Mouse (Mus musculus): ENCODE measurements around the gene Snai3.
A peak's percentile ranks its signal among the peaks of the same experiment; 100 is the strongest.

Gene Snai3

DNA sequence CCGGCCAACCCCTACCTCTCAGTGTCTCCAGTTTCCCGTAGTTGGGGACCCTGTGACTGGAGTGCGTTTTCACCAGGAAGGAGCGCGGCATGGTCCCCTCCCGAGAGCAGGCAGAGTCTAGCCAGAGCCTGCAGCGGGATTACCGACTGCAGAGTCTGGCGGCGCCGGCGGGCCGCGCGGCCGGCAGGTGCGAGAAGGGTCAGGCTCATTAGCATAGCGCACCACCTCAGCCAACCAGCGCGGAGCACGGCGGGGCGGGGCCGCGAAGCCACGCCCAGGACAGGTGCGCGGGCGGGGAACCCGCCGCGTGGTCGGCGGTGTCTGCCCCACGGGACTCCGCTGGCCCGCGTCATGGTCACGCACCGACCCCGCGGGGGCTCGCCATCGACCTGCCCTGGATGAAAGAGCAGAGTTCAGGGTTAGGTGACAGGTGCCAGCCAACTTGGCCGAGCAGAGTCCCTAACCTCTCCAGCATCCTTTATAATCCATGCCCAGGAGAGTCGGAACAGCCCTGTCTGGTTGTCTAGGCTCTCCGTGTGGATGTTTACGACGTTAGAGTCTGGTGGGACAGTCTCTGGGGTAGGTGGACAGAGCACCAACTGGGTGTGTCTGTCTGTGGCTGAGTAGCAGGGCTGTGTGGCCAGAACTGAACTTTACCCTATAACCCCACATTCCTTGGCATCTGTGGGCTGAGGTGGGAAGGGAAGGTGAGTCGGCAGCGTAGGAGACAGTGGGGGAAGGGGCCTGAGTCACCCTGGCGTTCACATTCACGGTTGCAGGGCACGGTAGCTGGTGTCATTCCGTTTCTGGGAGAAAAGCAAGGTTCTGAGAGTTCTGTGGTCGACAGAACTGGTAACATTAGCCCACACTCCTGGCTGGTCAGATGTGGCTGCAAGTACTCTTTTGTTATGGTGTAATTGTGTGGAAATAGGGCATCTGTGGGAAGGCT is at the start of gene Snai3:
Gene Snai3 (minus strand): TSS at position 210 of the 949 bp plus-strand sequence.
- DNase-seq = peak; percentile 81 to 82

DNA sequence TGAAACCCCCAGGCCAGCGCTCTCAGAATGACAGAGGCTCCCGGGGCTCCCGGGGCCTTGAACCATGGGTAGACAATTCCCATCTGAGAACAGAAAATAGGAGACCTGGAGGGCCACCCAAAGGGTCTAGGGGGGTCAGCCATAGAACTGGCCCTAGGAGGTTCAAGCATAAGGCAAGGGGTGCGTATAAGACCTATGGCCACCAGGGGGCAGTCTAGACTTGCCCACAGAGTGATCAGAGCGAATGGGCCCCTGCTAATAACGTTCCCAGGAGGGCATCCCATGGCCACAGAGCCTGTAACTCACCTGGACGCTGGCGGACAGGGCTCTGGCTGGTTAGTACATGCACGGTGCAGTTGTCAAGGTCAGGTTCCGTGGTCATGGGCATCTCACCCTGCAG is 40.3 kb upstream of the Snai3 start:
- peak; percentile 72 to 82 for DNase-seq

DNA sequence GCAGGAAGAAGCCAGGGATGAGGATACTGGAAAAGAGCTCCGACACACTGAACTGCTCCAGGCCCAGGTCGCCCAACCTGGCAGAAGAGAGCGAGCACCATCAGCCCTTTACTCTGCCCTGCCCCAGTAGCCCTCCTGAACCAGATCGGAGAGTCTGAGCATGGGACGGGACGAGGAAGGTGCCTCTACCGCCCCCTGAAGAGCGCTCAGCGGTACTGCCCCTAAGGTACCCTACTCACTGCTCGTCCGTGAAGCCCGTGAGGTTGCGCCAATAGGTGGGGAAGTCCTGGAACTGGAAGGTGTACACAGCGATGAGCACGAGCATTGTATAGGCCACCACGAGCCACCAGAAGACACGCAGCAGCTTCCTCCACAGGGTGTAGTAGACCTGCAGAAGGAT is 37.4 kb upstream of the Snai3 start:
- DNase-seq = no peak

DNA sequence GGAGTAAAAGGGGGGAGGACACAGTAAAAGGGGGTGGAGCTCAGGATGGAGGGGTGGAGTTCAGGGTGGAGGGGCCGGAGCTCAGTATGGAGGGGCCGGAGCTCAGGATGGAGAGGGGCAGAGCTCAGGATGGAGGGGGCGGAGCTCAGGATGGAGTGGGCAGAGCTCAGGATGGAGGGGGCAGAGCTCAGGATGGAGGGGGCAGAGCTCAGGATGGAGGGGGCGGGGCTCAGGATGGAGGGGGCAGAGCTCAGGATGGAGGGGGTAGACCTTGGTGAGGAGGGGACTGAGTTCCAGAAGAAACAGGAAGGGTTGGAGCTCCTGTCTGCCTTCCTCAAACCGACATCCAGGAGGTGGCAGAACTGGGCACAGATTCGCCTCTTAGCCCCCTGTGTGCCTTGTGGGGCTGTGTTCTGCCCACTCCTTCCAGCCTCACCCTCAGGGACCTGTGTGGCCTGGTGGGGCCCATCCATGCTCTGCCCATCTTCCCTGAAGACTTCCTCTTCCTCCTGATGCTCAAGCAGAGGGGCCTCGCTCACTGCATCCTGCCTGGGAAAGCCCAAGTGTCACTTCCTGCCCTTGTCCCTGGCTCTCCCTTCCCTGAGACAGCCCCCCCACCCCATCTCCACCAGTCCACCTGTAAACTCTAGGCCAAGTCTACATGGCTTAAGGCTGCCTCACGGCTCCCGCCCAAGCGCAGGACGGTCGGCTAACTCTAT is 36.6 kb upstream of the Snai3 start:
- no peak for DNase-seq

DNA sequence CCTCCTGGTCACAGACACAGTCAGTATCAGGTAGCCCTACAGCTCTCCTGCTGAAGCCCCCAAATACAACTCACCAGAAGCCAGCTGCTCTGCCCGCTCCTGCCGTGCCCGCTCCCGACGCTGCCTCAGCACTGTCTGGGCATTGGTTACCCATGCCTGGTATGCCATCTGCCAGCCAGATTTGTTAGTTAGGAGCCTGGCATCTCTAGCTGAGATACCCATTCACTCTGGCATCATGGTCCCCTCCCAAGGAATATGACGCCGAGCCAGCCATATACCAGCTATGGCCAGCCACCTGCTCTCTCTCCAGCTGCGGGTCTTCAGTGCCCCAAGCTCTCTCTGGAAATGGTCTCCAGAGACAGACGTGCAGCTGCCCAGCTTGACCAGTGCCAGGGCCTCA is 27.9 kb upstream of the Snai3 start:
- no peak for DNase-seq

DNA sequence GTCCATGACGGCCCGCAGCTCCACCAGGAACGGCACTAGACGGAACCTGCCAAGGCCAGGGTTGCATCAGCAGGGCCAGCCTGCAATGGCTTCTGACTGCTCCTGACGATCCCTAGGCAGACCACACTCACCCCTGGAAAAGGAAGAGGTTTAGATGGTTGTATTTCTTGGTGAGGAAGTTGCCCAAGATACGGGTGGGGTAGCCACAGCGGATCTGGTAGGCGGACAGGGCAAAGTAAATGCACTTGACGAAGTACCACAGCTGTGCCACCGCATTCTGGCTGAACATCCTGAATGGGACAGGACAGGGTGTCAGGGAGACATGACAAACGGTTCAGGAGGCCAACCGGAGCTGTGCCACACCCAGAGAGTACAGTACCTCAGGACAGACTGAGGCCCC is 24.3 kb upstream of the Snai3 start:
- DNase-seq = no peak

DNA sequence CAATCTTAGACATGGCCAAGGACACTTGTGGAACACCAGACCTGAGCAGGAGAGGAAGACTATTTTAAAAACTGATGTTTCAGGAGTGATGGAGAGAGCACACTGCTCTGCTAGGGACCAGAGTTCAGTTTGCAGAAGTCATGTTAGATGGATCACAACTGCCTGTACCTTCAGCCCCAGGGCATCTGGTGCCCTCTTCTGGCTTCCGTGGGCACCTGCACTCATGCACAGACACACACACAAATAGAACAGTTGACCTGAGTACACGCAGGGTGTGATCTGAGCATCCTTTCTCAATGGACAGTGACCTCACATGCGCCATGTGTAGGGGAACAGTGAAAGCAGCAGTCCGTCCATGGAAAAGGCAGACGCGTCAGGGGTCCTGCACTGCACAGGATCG is 23.3 kb upstream of the Snai3 start:
- no peak for DNase-seq

DNA sequence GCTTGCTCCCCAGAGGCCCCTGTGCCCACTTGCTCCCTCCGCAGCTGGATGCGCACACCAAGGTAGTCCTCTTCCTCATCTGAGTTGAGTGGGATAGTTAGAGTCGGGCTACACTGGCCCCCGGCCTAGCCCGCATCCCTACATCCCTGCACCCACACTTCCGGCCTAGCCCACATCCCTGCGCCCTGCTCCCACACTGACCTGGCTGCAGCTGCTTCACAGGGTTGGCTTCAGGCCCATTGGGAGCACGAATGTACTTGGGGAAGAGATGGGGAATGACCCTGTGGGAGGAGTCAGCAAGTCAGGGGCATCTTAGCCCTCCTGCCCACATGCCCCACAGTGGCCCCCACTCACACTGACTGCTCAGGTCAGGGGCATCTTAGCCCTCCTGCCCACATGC is 21.9 kb upstream of the Snai3 start:
- no peak for DNase-seq

DNA sequence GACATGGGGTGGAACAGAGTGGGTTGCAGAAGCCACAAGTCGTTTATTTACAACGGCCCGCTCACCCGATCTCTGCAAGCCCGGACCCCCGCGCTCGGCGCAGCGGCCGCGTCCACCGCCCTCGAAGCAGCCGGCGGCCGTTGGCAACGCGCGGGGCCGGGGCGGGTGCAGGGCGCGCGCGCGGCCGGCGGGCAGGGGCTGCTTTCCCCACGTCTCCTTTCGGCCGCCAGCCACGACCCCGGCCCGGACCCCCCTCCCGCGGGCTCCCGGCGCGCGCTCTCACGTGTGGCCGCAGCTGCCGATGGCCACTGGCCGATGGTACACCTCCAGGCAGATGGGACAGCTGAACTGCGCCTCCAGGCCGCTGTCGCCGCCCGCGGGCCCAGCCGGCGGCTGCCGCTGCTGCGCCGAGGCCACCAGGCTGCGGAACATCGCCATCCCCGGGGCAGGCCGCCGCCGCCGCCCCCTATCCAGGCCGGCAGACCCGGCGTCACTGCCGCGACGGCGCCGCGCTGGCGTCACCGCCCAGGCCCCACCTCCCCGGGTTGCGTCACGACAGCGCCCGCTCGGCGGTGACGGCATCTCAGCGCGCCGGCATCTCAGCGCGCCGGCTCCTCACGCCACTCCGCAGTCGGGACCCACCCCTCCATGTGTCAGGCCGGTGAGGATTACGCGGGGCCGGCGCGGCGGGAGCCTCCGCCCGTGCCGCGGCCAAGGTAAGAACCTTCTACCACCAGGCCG is 15.2 kb upstream of the Snai3 start, which contains the start of the genes Rnf166 and Ctu2:
Gene Rnf166 (minus strand): TSS at position 485 of the 741 bp plus-strand sequence.
Gene Ctu2 (plus strand): TSS at position 564 of the 741 bp plus-strand sequence.
- DNase-seq = peak; percentile 77 to 87

DNA sequence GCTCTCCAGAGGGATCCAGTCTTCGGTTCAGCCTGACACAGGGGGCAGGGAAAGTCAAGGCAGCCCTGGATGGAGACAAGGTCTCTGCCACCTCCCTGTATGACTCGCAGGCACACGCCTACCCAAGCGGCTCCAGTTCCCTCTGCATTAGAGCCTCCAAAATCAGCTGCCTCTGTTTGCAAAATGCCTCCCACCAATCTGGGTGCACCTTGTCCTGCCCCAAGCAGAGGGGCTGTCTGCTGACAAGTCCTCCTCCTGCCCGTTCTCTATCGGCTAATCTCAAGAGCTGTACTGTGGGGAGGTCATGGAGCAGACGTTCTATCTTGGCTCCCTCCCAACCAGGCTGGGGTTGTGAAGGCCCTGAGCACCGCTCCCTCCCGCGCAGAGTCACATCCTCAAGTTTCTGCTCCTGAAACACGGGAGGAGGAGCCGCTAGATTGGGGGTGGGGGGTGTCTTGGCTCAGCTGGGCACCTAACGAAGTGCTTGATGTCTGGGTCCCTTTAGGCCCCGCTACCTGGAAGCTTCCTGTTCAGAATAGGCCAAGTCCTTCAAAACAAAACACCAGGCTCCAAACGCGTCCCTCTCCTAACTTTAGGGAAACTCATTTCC is 14.5 kb upstream of the Snai3 start:
- DNase-seq = peak; percentile 38 to 45

DNA sequence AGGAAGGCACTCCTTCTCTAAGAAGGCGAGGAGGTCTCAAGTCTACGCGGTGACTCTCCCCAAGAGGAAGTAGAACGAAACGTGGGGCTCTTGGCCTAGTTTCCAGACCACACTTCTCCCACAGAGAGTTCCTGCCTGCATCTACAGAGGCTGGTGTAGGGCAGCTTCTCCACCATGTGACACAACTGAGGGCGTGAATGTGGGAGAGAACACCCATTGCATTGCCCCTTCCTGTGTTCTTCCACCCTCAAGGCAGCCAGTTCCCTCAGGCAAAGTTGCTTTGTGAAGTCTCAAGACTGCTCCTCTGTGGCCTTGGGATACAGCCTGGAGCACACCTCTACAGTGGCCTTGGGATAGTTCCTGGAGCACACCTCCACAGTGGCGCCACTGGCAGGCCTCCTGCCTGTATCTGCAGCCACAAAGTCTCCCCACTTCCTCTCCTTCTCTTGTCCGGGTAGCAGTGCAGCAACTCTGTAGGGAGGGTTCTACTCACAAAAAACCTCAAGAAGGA is 13.4 kb upstream of the Snai3 start:
- DNase-seq = no peak

DNA sequence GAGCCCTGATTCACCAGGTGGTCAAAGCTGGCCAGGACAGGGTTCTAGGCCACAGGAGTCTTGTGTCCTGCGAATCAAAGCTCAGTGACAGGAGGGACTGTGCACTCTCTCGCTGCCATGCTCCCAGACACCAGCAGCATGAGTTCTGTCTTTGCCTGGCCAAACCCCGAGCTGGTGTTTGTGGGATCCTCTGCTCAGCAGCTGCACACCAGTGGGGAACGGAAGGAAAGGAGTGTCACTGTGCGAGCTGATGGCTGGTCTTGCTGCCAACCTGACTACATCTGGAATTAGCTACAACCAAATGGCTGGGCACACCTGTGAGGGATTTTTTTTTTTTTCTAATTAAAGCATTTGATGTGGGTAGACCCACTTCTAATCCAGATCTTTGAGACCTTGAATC is 10.2 kb upstream of the Snai3 start:
- no peak for DNase-seq

DNA sequence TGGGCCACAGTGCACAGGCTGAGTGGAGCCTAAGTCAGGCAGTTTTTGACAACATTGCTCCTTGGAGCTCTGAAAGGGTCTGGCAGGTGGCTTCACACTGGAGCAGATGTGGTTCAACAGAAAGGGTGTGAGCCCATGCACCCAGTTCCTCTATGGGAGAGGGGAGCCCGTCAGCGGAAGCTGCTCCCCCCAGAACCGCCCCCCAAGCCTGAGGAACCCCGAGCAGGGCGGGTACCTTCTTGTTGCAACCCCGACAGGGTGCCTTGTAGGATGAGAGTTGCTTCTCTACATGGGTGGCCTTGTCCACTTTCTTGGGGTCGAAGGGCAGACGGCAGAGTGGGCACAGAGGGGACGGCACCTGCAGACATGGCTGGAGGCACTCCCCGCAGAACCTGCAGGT is 9.4 kb upstream of the Snai3 start:
- DNase-seq = no peak

DNA sequence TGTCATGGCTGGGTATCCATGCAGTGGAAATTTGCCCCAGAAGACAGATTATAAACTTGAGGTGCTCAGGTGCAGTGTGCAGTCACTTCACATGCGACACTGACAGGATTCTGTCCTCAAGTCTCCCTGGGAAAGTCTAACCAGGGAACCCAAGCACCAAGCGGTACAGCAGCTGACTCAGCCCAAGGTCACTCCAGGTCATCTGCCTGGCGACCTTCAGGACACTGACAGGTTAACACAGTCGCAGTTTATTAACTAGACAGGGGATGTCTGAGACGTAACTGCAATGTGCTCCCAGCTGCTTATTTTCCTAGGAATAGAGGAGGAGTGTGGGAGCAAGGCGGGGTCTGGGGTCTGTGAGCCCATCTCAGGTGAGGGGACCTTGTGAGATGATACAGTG is 8.9 kb upstream of the Snai3 start:
- DNase-seq = peak in 1 of 2 experiments; percentile 32

DNA sequence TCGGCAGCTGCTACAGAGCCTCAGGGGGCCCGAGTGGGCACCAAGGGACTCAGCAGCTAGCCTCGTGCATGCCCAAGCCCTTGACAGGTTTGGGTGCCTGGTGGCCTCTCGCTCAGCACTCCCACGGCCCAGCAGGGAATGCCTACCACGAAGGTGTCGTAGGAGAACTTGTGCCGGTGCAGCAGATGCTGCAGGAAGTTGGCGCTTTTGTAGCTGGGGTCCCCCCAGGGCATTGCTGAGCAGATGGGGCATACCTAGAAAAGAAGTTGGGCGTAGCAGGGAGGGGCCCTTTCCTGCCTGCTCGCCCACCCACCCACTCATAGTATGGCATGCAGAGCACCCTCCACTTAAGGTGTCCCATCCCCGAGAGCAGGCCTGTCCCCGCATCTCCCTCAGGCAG is 7.3 kb upstream of the Snai3 start:
- no peak for DNase-seq

DNA sequence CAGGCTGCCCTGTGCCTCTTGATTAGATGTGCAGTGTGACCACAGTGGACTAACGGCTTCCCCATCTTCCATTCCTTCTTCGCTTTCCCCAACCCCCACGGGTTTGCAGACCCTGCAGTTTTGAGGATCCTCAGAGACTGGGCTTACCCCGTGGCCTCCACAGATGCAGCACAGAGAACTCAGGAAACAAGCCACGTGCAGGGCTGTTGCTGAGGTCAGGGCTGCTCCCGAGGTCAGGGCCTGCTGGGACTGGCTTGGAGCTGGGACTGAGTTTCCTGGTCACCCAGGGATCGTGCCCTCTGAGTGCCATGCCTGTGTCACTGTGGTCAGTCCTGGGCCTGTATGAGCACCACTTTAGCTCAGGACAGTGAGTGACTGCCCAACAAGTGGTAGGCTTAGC is 4.5 kb upstream of the Snai3 start:
- DNase-seq = no peak

DNA sequence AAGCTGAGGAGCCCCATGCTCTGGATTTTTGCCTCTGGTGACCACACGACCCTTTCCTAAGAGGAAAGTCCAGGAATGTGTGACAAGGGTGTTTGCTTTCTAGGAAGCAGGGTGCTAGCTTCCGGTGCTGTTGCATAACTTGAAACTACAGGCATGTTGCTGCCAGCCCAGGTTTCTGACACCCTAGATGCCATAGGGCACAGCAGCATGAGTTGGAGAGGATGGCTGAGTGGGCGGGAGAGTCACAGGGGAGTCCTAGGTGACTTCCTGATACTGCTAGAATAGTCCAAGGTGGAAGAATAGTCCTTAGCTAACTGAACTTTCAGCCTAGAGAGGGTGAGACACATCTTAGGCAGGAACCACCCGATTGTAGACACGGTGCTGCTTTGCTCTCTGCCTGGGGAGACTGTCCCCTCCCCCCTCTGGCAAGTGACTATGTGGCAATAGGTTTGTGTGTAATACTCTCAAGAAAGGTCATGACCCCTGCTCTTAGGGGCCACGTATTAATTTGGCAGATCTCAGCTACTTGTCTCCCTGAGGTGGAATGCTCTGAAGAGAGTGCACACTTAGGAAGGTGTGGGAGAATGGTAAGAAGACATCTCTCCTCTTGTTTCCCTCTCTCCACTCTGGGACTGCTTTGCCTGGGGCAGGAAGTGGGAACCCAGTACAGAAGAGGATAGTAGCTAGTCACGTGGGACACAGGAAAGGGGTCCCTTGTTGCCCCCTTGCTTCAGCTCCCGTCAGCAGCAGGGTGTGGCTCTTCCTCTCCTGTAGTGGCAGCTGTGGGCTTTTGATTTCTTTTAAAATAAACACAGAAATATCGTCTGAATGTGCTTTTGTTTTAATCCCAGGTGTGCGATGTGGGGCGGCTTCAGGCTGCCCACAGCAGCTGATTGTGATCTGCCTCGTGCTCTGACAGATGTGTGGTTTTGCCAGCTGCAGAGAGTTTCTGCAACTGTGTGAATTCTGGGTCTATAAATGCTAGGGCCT is 3.4 kb upstream of the Snai3 start:
- peak in 1 of 2 experiments; percentile 25 for DNase-seq

DNA sequence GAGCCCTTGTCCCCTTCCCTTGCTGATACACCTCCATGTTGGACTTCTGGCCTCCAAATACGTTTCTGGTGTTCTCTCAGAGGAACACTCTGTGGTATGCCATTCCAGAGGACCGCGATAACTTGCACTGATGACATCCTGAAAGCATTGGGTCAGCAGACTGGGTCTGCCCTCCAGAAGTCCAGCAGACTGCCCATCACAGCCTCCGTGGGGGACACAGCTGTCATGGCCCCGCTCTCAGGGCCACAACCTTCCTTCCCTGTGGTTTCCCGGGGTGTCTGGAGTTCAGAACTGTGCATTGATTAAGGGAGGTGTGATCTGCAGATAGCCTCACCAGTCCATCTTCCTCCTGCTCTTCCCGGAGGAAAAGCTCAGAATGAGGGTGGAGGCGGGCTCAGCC is 2.0 kb upstream of the Snai3 start:
- DNase-seq = no peak

DNA sequence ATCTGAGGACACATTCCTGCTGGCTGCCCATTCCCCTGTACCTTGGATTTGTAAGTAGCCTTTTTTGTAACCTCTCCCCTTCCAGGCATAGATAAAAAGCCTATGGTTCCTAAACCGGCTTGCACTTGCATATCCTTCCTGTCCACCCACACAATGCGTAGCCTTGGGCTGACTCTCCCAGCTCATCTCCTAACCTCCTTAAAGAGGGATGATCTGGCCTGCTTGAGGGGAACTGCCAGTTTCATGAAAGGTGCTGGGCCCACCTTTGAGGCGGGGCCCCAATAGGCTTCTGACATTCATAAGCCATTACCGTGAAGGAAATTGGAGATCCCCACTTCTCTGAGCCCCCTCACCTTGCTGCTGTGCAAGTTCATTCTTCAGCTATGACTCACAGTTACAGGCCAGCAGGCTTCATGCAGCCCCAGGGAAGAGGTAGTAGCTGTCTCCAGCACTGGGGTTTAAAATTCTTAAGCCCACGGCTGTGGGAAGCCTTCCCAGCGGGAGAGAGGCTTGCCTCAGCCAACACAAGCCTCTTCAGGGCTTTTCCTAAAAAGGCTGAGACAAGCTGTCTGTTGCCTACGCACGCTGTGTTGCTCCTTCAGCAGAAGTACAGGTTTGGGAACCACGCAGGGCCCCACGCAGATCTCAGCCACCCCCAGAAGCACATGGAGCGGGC is 1.1 kb upstream of the Snai3 start:
- DNase-seq = no peak

DNA sequence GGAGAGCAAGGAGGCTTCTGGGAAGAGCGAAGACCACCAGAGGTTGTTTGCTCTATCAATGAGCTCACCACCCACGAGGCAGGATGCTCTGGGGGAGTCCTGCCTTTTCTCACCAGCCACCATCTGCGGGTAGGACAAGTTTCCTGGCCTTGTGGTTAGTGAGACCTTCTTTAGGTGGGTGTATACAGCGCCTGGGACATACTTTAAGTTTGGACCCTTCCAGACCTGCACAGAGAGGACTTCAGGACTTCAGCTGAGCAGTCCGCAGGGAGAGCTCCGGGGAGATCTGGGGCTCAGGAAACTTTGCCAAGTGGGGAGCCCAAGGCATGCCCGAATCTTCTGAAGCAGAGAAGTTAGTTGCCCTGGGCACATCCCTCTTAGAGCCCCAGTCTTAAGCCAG is 543 bp downstream of the Snai3 start:
- no peak for DNase-seq

All from kidney, adult 8-10 months (tissue).